Mouse (Mus musculus) cortical plate, adult 2 months (tissue): Measurements from ENCODE around the gene Bmpr1b. TPM values are rescaled to one million over a fixed set of nuclear protein-coding genes. Genes with fewer than 3 reads are reported as not detected.

Experiments
- H3K27ac ChIP-seq: fragments of 200-500 bp; 2 replicates; pipeline ENCODE4 v1.5.1; 2012; ENCODE audit warnings: low read length, control low read depth, inconsistent platforms; ENCODE audit not compliant: insufficient read depth
- H3K4me1 ChIP-seq: fragments of 200-500 bp; 2 replicates; pipeline ENCODE4 v1.6.1; 2011; ENCODE audit warnings: low read length; ENCODE audit not compliant: control insufficient read depth, insufficient read depth
- H3K4me3 ChIP-seq: fragments of 200-500 bp; 2 replicates; pipeline ENCODE4 v1.5.1; 2011; ENCODE audit warnings: mild to moderate bottlenecking, low read length, control low read depth; ENCODE audit not compliant: insufficient read depth
- CTCF ChIP-seq: fragments of 200-500 bp; IDR thresholded peaks from 2 replicates; pipeline ENCODE4 v1.5.1; 2011; ENCODE audit warnings: mild to moderate bottlenecking, control low read depth, low read length; ENCODE audit not compliant: insufficient read depth; ENCODE audit errors: extremely low read depth
- POLR2A ChIP-seq: fragments of 200-500 bp; IDR thresholded peaks from 2 replicates; pipeline ENCODE4 v1.6.1; 2011; ENCODE audit warnings: mild to moderate bottlenecking, low read length, control low read depth; ENCODE audit not compliant: insufficient read depth; ENCODE audit errors: extremely low read depth
- polyA plus RNA-seq: library from polyadenylated mRNA; depleted of rRNA; stranded (reverse); fragments of >200 nt; gene quantifications from 2 replicates; pipeline ENCODE4 v1.2.3, GENCODE M21; 2012

The Bmpr1b gene
- polyA plus RNA-seq, 1 experiment, result 10.0 TPM

DNA sequence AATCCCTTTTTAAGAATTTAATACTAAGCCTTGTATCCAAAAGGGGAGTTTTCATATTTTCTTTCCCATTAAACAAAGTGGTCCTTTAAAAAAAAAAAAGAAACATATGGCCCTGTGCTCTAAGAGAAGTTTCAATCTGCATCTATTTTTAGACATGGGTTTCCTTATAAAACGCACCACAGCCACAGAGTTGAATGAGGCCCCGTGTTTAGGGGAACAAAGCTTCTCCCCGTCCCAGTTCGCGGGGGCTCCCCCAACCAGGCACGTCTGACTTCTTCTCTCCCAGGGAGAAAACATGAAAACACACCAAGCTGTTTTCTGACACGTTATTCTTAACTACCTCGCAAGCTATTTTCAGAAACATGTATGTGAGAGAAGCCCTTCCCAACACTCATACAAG lies 218.6 kb downstream of the Bmpr1b start:
- Histone ChIP-seq H3K4me3 (no peak overlapping the region), H3K27ac (no peak overlapping the region), H3K4me1 (no peaks in the 10 kb centered on the region)
- TF ChIP-seq POLR2A, result no peak
- no peak for TF ChIP-seq CTCF

DNA sequence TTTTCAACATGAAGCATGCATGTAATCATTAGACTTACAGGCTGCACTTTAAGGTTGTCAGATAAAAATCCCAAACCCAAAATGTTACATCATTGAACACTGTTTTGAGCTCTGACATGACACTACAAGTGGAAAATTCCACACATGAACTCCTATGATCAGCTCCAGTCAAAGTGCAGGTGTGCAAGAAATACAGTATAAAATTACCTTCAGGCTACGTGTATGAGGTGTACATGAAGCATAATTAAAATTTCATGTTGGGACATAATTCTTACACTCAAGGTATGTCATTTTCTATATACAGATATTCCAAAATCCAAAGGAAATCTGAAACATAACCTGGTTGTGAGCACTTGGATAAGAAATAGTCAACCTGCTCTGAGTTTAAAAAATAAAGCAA lies 220.7 kb downstream of the Bmpr1b start:
- TF ChIP-seq CTCF (no peak), POLR2A (no peak)
- Histone ChIP-seq H3K4me3 (no peak overlapping the region), H3K4me1 (no peaks in the 10 kb centered on the region), H3K27ac (no peak overlapping the region)

DNA sequence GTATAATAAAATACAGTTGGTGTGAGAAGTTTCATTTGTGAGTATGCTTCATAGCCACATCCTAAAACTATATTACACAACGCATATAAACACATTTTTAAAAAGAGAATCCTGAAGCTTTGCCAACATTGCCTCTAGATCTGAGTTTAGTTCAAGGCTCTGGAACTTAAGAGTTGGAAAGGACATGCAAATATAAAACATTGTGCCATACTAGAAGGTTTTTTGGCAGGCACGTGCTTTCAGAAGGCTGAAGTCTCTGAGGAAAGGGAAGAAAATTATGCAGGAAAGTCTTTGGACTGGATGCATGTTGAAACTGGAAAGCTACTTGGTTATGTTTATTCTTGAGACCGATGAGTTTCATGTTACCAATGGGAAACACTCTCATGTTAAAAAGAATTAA lies 221.1 kb downstream of the Bmpr1b start:
- TF ChIP-seq CTCF, result no peak
- TF ChIP-seq POLR2A, result no peak
- Histone ChIP-seq H3K27ac (no peak overlapping the region), H3K4me1 (no peaks in the 10 kb centered on the region), H3K4me3 (no peak overlapping the region)

DNA sequence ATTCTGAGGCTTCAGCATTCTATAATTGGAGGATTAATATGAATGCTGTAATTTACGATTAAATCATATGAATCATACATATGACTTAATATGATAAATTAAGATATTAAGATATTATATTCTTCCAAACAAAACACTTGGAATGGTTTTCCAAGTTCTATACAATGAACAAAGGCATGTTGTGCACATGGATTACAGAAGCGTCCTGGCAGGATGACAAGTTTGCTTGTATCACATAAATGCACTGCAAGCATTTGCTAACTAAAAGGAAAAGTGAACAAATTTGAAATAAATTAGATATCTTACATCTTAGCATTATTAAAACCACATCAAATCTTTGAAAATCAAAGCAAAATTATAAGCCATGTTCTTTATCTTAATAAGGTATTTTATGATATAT lies 222.4 kb downstream of the Bmpr1b start:
- H3K27ac ChIP-seq, result no peak overlapping the region
- H3K4me1 ChIP-seq, result no peaks in the 10 kb centered on the region
- H3K4me3 ChIP-seq, result no peak overlapping the region
- TF ChIP-seq POLR2A, result no peak
- no peak for TF ChIP-seq CTCF

DNA sequence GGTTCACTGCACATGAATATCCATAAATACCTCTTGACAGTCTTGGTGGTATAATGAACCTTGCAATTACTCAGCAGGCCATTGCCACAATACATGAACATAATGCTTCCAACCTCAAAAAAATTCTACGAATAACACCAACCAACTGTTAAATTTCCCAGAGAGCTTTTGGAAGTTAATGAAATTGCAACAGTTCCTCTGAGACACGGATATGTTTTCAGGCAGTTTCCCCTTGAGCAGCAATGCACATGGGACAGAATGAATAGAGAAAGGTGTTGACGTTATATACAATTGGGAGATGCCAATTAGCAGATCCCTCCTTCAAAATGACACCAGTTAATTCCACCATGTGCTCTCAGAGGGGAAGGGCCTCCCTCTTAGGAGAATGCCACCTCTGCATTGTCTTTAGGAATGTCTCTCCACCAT lies 225.9 kb downstream of the Bmpr1b start:
- TF ChIP-seq POLR2A, result no peak
- H3K27ac ChIP-seq, result no peak overlapping the region
- H3K4me3 ChIP-seq, result no peak overlapping the region
- no peaks in the 10 kb centered on the region for H3K4me1 ChIP-seq

DNA sequence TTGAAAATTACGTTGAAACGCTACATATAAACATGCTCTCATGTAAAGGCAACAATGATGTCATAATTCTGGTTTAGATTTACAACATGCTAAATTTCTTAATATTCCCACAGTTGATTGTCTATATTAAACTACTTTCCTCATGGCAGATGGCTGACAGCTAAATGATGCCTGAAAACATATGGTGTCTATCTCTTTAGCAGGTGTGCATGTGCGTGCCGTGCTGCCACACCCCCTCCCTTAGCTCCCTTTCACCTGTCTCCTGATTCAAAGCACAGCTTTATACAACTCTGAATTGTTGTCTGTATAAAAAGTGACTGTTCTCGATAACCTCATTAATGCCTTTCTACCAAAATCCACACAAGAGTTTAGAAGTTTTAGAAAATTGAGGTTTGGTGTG lies 229.0 kb downstream of the Bmpr1b start:
- Histone ChIP-seq H3K27ac (no peak overlapping the region), H3K4me1 (no peaks in the 10 kb centered on the region; the same call in 1 of the 2 replicates), H3K4me3 (no peak overlapping the region)
- TF ChIP-seq POLR2A (no peak), CTCF (no peak)

DNA sequence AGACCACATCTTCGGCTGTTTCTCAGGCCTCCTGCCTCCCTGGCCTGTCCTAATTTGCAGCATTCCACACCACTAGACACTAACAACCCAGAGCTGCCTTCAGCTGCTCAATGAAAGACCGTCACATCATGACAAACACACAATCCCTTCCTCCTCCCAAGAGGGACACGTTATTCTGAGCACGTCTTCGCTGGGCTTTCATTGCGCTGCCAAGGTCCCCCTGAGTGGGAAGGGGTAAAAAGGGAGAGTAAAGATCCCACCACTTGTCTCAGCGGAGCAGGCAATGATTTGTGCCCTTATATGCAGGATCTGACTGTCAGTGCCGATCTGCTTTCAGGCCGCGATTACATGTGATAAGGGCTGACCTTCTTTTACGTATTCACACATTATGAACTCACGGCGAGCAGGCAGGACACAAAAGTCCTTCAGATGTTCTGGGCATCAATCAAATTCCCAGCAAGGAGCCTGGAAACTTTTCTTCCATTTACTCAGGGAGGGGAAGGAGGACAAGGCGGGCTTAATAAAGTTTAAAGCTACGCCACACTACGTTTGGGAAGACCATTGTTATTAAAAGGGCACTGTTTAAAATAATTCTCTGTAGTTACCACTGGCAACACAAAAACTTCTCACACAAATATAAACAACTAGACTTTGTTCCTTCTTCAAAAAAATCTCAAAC lies 232.5 kb downstream of the Bmpr1b start:
- Histone ChIP-seq H3K27ac (peak overlapping the region; percentile 19), H3K4me1 (peaks cover 3% of the 10 kb centered on the region; the same call in 1 of the 2 replicates), H3K4me3 (no peak overlapping the region)
- no peak for TF ChIP-seq POLR2A
- TF ChIP-seq CTCF, result no peak

DNA sequence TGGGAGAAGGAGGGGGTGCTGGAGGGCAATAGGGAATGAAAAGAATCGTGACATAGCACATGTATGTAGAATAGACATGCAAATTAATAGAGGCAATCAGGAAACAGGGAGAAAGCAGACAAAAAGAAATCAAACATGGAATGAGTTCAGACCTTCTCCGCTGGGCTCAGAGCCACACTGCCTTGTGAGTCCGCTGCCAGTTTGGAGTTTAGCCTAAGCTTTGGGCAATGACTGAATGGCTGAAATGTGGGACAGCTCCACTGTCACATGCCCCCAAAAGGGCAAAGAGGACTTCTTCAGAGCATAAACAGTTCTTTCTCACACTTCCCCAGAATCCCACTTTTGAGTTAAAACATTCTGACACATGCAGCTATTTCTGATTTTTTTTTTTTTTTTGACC lies 236.3 kb downstream of the Bmpr1b start:
- no peak for TF ChIP-seq CTCF
- no peak for TF ChIP-seq POLR2A
- Histone ChIP-seq H3K27ac (peak overlapping the region; percentile 84), H3K4me3 (no peak overlapping the region), H3K4me1 (peaks cover 7% of the 10 kb centered on the region)

DNA sequence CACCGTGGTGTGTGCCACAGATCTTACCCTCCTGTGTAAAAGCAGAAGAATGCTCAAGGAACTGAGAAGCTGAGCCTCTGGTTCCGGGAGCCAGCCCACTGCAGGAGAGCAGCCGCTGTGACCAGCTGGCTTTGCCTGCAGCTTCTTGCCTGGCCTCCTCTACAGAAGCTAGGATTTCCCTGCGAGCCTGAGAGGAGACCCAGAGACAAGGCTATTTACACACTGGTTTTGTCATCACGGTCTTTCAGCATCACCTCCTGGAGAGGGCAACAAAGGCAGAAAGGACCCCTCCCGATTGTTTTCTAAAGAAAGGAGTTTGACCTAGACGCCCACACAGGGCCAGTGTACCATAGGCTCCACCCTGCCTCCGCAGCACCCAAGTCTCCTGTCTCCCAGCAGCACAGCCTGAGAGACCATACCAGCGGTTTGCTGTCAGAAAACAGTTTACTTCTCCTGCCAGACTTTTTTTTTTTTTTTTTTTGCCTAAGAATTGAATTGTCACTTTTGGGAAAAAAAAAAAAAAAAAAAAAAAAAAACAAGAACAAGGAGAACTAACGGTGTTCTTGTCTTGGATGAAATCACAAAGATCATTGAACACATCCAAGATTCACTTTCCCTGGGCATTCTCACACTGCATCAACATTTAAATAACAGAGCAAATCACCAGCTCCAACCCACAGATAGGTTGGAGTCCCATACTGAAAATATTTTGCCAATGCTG lies 237.7 kb downstream of the Bmpr1b start:
- Histone ChIP-seq H3K4me1 (peaks cover 7% of the 10 kb centered on the region), H3K27ac (peak overlapping the region; percentile 74; the same call in 1 of the 2 replicates), H3K4me3 (peak overlapping the region; percentile 39)
- TF ChIP-seq CTCF (no peak), POLR2A (no peak)

DNA sequence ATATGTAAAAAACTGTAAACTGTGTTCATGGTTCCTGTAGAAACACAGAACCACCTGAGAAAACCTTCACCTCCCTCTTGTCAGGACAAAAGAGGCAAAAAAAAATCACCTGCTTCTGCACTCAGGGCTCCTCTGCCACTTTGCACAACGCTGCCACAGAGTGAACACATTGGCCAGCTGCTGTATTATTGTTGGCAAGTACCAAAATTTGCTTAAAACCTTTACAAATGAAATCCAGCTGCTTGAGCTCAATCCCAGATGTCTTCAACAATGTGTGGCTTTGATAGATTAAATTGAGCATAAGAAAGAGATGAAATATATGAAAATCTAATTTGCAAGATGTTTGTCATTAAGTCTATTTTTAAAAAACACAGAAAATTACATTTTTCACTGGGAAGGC lies 245.8 kb downstream of the Bmpr1b start:
- H3K4me1 ChIP-seq, result no peaks in the 10 kb centered on the region
- TF ChIP-seq POLR2A (no peak), CTCF (no peak)

More for the DNA sequence above, 245.8 kb downstream of the Bmpr1b start:
- Histone ChIP-seq H3K27ac (no peak overlapping the region), H3K4me3 (no peak overlapping the region)
